Mouse (Mus musculus) CH12.LX (cell line): ENCODE results near the gene Ccdc144b. TPM values are rescaled to one million over a fixed set of nuclear protein-coding genes. Genes with fewer than 3 reads are reported as not detected.

Experiments
- DNase-seq: peaks from one replicate; pipeline ENCODE4 v3.0.0-alpha.2; 2013; ENCODE audit errors: extremely low read depth
- H3K27ac ChIP-seq: 2 replicates; pipeline ENCODE4 v1.5.1; 2012; ENCODE audit warnings: low read depth, mild to moderate bottlenecking, control low read depth, moderate library complexity; ENCODE audit not compliant: insufficient read depth
- H3K27me3 ChIP-seq: replicated peaks from 2 replicates; pipeline ENCODE3; 2012; ENCODE audit warnings: inconsistent platforms
- H3K36me3 ChIP-seq, 2 experiments: replicated peaks in 1 of 2; 2 replicates each; pipeline versions ENCODE3 to v1.6.1; 2012; ENCODE audit warnings: inconsistent platforms in 1 of 2, low read length in 1 of 2, mild to moderate bottlenecking in 1 of 2, mixed read lengths in 1 of 2, moderate library complexity in 1 of 2; ENCODE audit not compliant: control insufficient read depth in 1 of 2, insufficient read depth in 1 of 2
- H3K4me1 ChIP-seq, 2 experiments: 2 replicates each; pipeline ENCODE4 v1.6.1; 2012; ENCODE audit warnings: inconsistent platforms in 1 of 2, moderate library complexity in 1 of 2; ENCODE audit not compliant: insufficient read depth in 2 of 2, control insufficient read depth in 1 of 2
- H3K4me2 ChIP-seq: 2 replicates; pipeline ENCODE4 v1.6.1; 2012; ENCODE audit warnings: low read depth, mild to moderate bottlenecking, control low read depth; ENCODE audit not compliant: poor library complexity, insufficient read depth, severe bottlenecking
- H3K4me3 ChIP-seq, 3 experiments: fragments of 150-350 bp in 1 of 3; sonication (generic) in 1 of 3; replicated peaks in 1 of 3; 2 replicates each; pipeline versions ENCODE3 to v1.5.1; 2011 to 2012; ENCODE audit warnings: low read depth in 2 of 3, low read length in 2 of 3, mild to moderate bottlenecking in 2 of 3, moderate library complexity in 2 of 3, control low read depth in 1 of 3, improper control_type of control experiment in 1 of 3, inconsistent platforms in 1 of 3, mixed read lengths in 1 of 3; ENCODE audit not compliant: poor library complexity in 1 of 3
- H3K79me2 ChIP-seq: replicated peaks from 2 replicates; pipeline ENCODE4 v1.6.1; 2012; ENCODE audit warnings: mild to moderate bottlenecking, moderate library complexity; ENCODE audit not compliant: control insufficient read depth, poor library complexity, insufficient read depth, severe bottlenecking; ENCODE audit errors: extremely low read depth
- H3K9ac ChIP-seq: 2 replicates; pipeline ENCODE4 v1.6.1; 2012; ENCODE audit warnings: low read depth, mild to moderate bottlenecking, control low read depth, moderate library complexity; ENCODE audit not compliant: insufficient read depth
- H3K9me3 ChIP-seq: replicated peaks from 2 replicates; pipeline ENCODE3; 2012; ENCODE audit warnings: low read length, inconsistent platforms, mixed read lengths
- BHLHE40 ChIP-seq: IDR thresholded peaks from 2 replicates; pipeline ENCODE4 v1.6.1; 2011; ENCODE audit warnings: mild to moderate bottlenecking, low read depth, low read length, improper control_type of control experiment
- CHD1 ChIP-seq: IDR thresholded peaks from 2 replicates; pipeline ENCODE4 v1.6.1; 2012; ENCODE audit warnings: low read depth, low read length, improper control_type of control experiment, inconsistent platforms
- CHD2 ChIP-seq: IDR thresholded peaks from 2 replicates; pipeline ENCODE4 v1.6.1; 2011; ENCODE audit warnings: low read length, improper control_type of control experiment
- E2F4 ChIP-seq: IDR thresholded peaks from 2 replicates; pipeline ENCODE4 v1.6.1; 2011; ENCODE audit warnings: low read depth, low read length, improper control_type of control experiment; ENCODE audit not compliant: insufficient replicate concordance
- ELF1 ChIP-seq: IDR thresholded peaks from 2 replicates; pipeline ENCODE4 v1.6.1; 2014; ENCODE audit warnings: low read depth, mild to moderate bottlenecking, inconsistent platforms, low read length, improper control_type of control experiment
- EP300 ChIP-seq: IDR thresholded peaks from 2 replicates; pipeline ENCODE4 v1.6.1; 2011; ENCODE audit warnings: low read length, improper control_type of control experiment
- GABPA ChIP-seq: IDR thresholded peaks from 2 replicates; pipeline ENCODE4 v1.6.1; 2012; ENCODE audit warnings: low read depth, low read length, improper control_type of control experiment, inconsistent platforms; ENCODE audit not compliant: insufficient replicate concordance
- HCFC1 ChIP-seq: IDR thresholded peaks from 2 replicates; pipeline ENCODE4 v1.6.1; 2012; ENCODE audit warnings: low read depth, mild to moderate bottlenecking, inconsistent platforms, low read length, improper control_type of control experiment
- IRF4 ChIP-seq: IDR thresholded peaks from 2 replicates; pipeline ENCODE4 v1.6.1; 2014; ENCODE audit warnings: low read depth, mild to moderate bottlenecking, inconsistent platforms, low read length, improper control_type of control experiment
- JUN ChIP-seq: IDR thresholded peaks from 2 replicates; pipeline ENCODE4 v1.6.1; 2011; ENCODE audit warnings: low read depth, mild to moderate bottlenecking, low read length, improper control_type of control experiment, moderate library complexity; ENCODE audit not compliant: insufficient read depth
- KAT2A ChIP-seq: IDR thresholded peaks from 2 replicates; pipeline ENCODE4 v1.6.1; 2012; ENCODE audit warnings: low read length, improper control_type of control experiment, inconsistent platforms; ENCODE audit not compliant: insufficient replicate concordance
- MAFK ChIP-seq: IDR thresholded peaks from 2 replicates; pipeline ENCODE4 v1.6.1; 2011; ENCODE audit warnings: low read length, improper control_type of control experiment; ENCODE audit not compliant: insufficient replicate concordance
- MAX ChIP-seq: IDR thresholded peaks from 2 replicates; pipeline ENCODE4 v1.6.1; 2011; ENCODE audit warnings: low read length, improper control_type of control experiment
- MAZ ChIP-seq: IDR thresholded peaks from 2 replicates; pipeline ENCODE4 v1.6.1; 2012; ENCODE audit warnings: low read depth, mild to moderate bottlenecking, inconsistent platforms, low read length, improper control_type of control experiment, moderate library complexity
- MEF2A ChIP-seq: IDR thresholded peaks from 2 replicates; pipeline ENCODE4 v1.6.1; 2014; ENCODE audit warnings: low read depth, mild to moderate bottlenecking, inconsistent platforms, low read length, improper control_type of control experiment, borderline replicate concordance
- MXI1 ChIP-seq: IDR thresholded peaks from 2 replicates; pipeline ENCODE4 v1.6.1; 2011; ENCODE audit warnings: mild to moderate bottlenecking, low read depth, low read length, improper control_type of control experiment
- MYC ChIP-seq: IDR thresholded peaks from 2 replicates; pipeline ENCODE4 v1.6.1; 2011; ENCODE audit warnings: low read depth, mild to moderate bottlenecking, improper control_type of control experiment, low read length
- NELFE ChIP-seq: IDR thresholded peaks from 2 replicates; pipeline ENCODE4 v1.6.1; 2011; ENCODE audit warnings: low read depth, low read length, improper control_type of control experiment
- NRF1 ChIP-seq: IDR thresholded peaks from 2 replicates; pipeline ENCODE4 v1.6.1; 2014; ENCODE audit warnings: low read depth, mild to moderate bottlenecking, inconsistent platforms, low read length, improper control_type of control experiment, moderate library complexity
- POLR2A ChIP-seq: IDR thresholded peaks from 2 replicates; pipeline ENCODE4 v1.6.1; 2011; ENCODE audit warnings: low read depth, mild to moderate bottlenecking, improper control_type of control experiment, low read length
- SIN3A ChIP-seq: IDR thresholded peaks from 2 replicates; pipeline ENCODE4 v1.6.1; 2012; ENCODE audit warnings: low read length, improper control_type of control experiment, inconsistent platforms
- TBP ChIP-seq: conservative IDR thresholded peaks from 2 replicates; pipeline ENCODE4 v1.6.1; 2011; ENCODE audit warnings: low read depth, low read length, improper control_type of control experiment
- TCF12 ChIP-seq: IDR thresholded peaks from 2 replicates; pipeline ENCODE4 v1.6.1; 2014; ENCODE audit warnings: low read depth, mild to moderate bottlenecking, inconsistent platforms, low read length, improper control_type of control experiment
- UBTF ChIP-seq: IDR thresholded peaks from 2 replicates; pipeline ENCODE4 v1.6.1; 2012; ENCODE audit warnings: low read depth, mild to moderate bottlenecking, inconsistent platforms, low read length, improper control_type of control experiment, moderate library complexity
- USF1 ChIP-seq: IDR thresholded peaks from 2 replicates; pipeline ENCODE4 v1.6.1; 2014; ENCODE audit warnings: low read depth, mild to moderate bottlenecking, inconsistent platforms, low read length, improper control_type of control experiment
- USF2 ChIP-seq: conservative IDR thresholded peaks from 2 replicates; pipeline ENCODE4 v1.6.1; 2011; ENCODE audit warnings: low read depth, low read length, improper control_type of control experiment
- ZKSCAN1 ChIP-seq: IDR thresholded peaks from 2 replicates; pipeline ENCODE4 v1.6.1; 2012; ENCODE audit warnings: low read depth, inconsistent platforms, low read length, improper control_type of control experiment, borderline replicate concordance
- ZMIZ1 ChIP-seq: IDR thresholded peaks from 2 replicates; pipeline ENCODE4 v1.6.1; 2012; ENCODE audit warnings: low read depth, mild to moderate bottlenecking, inconsistent platforms, low read length, improper control_type of control experiment
- ZNF384 ChIP-seq: IDR thresholded peaks from 2 replicates; pipeline ENCODE4 v1.6.1; 2012; ENCODE audit warnings: low read depth, low read length, improper control_type of control experiment, inconsistent platforms
- dilution Hi-C: fragments of 300-500 bp; cut with MboI; formaldehyde crosslinking; loops from 2 replicates; pipeline ENCODE4 v1.14.3; 2020; ENCODE audit warnings: low sequenced_read_pairs; ENCODE audit not compliant: extremely low pct_unique_long_range_greater_than_20kb, extremely low pct_ligation_motif_present
- in situ Hi-C: fragments of 300-500 bp; cut with MboI; formaldehyde crosslinking; loops from 3 replicates; pipeline ENCODE4 v1.14.3; 2019; ENCODE audit warnings: low sequenced_read_pairs, low pct_ligation_motif_present, low pct_unique_long_range_greater_than_20kb, mixed read lengths
- polyA plus RNA-seq: library from polyadenylated mRNA; unstranded; fragments of >175 nt; gene quantifications from 2 replicates; pipeline ENCODE4 v1.2.1, GENCODE M21; 2012; ENCODE audit warnings: low read depth; ENCODE audit not compliant: insufficient read length
- total RNA-seq, 2 experiments: library from RNA; depleted of rRNA; stranded (reverse); fragments of 300-350 nt in 1 of 2; fragments of >200 nt in 1 of 2; gene quantifications; 2 replicates each; pipeline ENCODE4 v1.2.3; 2012 to 2014

The Ccdc144b gene
- total and polyA plus RNA-seq, 3 experiments: 0.10 TPM; not detected in 2

DNA sequence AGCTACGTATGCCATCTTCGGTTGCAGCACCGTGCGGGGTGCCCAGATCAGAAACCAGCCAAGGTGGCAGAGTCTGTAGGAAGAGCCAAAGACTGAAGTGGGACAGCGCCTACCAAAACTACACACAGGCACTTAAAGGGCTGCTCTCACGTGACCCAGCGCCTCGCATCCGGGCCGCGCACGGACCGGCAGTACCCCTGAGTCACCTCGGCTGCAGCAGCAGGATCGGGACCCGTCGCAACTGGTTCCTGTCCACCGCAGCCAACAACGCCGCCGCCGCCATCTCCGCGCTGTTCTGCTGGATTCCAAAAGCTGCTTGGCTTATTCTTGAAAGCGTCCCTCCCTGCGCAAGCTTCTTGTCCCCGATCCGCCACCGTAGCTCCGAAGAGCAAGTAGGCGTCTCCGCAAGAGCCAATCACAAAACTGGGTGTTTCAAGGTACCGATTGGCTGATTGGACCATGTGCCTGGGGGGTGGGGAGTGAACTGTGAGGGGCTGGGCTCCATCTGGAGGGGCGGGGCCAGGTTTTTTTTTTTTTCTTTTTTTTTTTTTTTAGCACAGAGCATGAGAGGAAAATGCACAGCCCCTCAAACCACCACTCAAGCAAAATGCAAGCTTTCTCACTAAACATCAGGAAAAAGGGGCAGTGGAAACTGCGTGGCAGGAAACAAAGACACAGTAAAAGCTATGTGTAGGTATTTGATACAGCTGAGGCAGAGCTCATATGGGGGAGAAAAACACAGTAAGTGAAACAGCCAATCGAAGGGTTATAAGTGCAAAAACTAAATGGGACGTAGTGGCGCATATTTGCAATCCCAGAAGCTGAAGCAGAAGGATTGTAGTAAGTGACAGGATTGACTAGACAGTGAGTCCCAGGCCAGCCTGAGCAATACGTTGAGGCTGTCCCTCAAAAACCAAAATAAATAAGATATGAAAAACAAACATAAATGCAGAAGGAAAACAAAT is 52.8 kb downstream of the Ccdc144b start, which contains the start of gene Mccc1:
Gene Mccc1, minus strand, starts transcription at position 404 of the 965 bp plus-strand sequence.
- dilution Hi-C loops (no loop called here), in situ Hi-C loops (no loop called here)
- H3K4me1 ChIP-seq: peaks cover 0 to 15% of the 10 kb centered on the region in 2 experiments; a peak in 2 of 4 replicates
- H3K27ac ChIP-seq: peak within 1 kb of the TSS; percentile 67; the same call in 1 of the 2 replicates
- no peaks in the 10 kb centered on the region for H3K9me3 ChIP-seq
- H3K27me3 ChIP-seq: no peaks in the 10 kb centered on the region
- DNase-seq: peak; percentile 97
- H3K9ac ChIP-seq: peak within 1 kb of the TSS; percentile 84
- H3K4me2 ChIP-seq: peak within 1 kb of the TSS; percentile 86
- H3K4me3 ChIP-seq: peak within 1 kb of the TSS; percentile 81 to 92 (median 83)
- TF ChIP-seq GABPA: no peak
- TF ChIP-seq CHD1: no peak
- peak; percentile 81; the same call in 1 of the 2 replicates for TF ChIP-seq TBP
- TF ChIP-seq NELFE: peak; percentile 10; the same call in 1 of the 2 replicates
- TF ChIP-seq EP300: no peak
- TF ChIP-seq TCF12: peak; percentile 36; the same call in 1 of the 2 replicates
- TF ChIP-seq MEF2A: no peak
- TF ChIP-seq E2F4: no peak
- peak; percentile 100 for TF ChIP-seq ZNF384
- peak; percentile 64; the same call in 1 of the 2 replicates for TF ChIP-seq MXI1
- TF ChIP-seq NRF1: peak; percentile 56; the same call in 1 of the 2 replicates
- TF ChIP-seq JUN: no peak
- peak; percentile 79 for TF ChIP-seq USF1
- TF ChIP-seq MAFK: no peak
- no peak; the same call in 1 of the 2 replicates for TF ChIP-seq UBTF
- TF ChIP-seq IRF4: no peak; the same call in 1 of the 2 replicates
- peak; percentile 84 for TF ChIP-seq HCFC1
- no peak; the same call in 1 of the 2 replicates for TF ChIP-seq MAZ
- TF ChIP-seq ELF1: peak; percentile 43
- peak; percentile 65; the same call in 1 of the 2 replicates for TF ChIP-seq MAX
- TF ChIP-seq KAT2A: peak; percentile 48; the same call in 1 of the 2 replicates
- TF ChIP-seq ZMIZ1: 0 out of 2 replicates have a peak, but pooled peaks have one; percentile 39
- no peak for TF ChIP-seq ZKSCAN1
- peak; percentile 64; the same call in 1 of the 2 replicates for TF ChIP-seq POLR2A
- peak; percentile 56; the same call in 1 of the 2 replicates for TF ChIP-seq CHD2
- peak; percentile 95 for TF ChIP-seq BHLHE40
- peak; percentile 63; the same call in 1 of the 2 replicates for TF ChIP-seq MYC
- TF ChIP-seq USF2: peak; percentile 66
- TF ChIP-seq SIN3A: peak; percentile 78
- TF ChIP-seq, all 38 proteins: peak for 18
- Histone ChIP-seq H3K79me2 (no peaks in the 10 kb centered on the region; the same call in 1 of the 2 replicates), H3K36me3 (peaks cover 0 to 10% of the 10 kb centered on the region in 2 experiments)
